Mouse (Mus musculus): ENCODE results near the gene Tpd52l2. TPM values are rescaled to one million over a fixed set of nuclear protein-coding genes. Genes with fewer than 3 reads are reported as not detected.

Tpd52l2 gene
- total RNA-seq (2021) (100 to 1,000 TPM; 102 to 119 TPM), polyA plus RNA-seq (2012; rRNA removed) (24.0 and 25.2 TPM in 2 replicates)
- long read RNA-seq, transcript Tpd52l2-204 (6 exons, 3,475 nt), result minor isoform, 10 of 125 reads
- long read RNA-seq, transcript Tpd52l2-208 (8 exons, 3,603 nt), result minor isoform, 17 of 125 reads
- long read RNA-seq, transcript Tpd52l2-201 (7 exons, 2,950 nt), result major isoform, 80 of 125 reads
- long read RNA-seq, partial matches to known transcripts, result 2 of 125 reads
- long read RNA-seq, other reads (novel, unspliced or antisense), result 11 of 125 reads

DNA sequence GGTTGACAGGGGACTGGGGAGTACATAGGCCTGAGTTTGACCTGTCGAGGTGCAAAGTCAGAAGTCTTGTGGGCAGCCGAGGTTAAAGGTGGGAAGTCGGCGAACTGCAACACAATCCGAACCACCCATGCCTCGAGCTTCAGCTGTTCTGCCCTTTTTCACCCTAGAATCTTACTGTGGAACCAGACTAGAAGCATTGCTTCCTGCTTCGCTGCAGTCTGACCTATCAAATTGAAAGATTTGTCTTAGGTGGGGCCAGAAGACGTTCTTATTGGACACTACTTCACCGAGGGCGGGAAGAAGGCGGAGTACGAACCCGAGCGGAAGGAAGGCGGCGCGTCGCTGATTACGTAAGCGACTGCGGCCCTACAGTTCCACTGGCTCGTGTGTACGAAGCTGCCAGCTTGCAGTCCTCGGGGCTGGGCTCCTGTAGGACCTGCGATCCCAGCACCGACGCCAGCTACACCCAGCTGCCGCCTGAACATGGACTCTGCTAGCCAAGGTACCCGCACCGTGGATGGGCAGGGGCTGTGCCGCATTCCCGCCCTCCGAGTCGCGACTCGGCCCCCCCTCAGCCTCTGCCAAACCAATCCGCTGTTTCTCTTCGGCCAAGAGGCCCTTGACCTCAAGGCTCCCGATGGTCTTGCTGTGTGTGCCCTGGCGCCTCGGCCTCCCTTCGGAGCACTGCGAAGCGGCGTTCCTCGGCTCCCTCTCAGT, at the start of gene Tpd52l2:
Tpd52l2 (plus strand) TSS at position 312 of the 717 bp plus-strand sequence.
- DNase-seq, result peak; percentile 95

DNA sequence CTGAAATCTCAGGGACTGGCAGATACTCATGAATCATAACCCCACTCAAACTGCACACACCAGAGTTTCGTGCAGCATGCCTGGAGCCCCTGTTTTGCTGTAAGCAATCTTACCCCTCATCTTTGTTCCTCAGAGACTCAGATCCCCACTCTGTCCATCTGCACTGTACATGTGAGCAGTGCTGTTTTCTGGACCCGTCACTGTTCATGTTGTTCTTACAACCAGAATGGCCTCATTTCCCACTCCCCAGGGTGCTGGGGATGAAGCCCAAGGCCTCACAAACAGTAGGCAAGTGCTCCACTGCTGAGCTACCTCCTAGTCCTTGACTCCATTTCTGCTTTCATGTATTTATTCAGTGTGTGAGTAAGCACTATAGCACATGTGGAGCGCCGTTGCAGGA, 44.8 kb upstream of the Tpd52l2 start:
- no peak for DNase-seq

DNA sequence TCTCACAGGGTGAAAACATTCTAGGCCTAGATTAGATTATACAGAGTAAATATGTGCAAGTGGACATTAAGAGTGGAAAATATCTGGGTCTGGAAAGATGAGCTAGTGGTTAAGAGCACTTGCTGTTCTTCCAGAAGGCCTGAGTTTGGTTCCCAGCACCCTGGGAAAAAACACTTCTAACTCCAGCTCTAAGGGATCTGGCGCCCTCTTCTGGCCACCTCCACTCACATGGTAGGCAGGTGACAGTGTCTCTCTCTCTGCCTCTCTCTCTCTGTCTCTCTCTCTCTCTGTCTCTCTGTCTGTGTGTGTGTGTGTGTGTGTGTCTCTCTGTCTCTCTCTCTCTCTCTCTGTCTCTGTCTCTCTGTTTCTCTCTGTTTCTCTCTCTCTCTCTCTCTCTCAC, 43.7 kb upstream of the Tpd52l2 start:
- no peak for DNase-seq

DNA sequence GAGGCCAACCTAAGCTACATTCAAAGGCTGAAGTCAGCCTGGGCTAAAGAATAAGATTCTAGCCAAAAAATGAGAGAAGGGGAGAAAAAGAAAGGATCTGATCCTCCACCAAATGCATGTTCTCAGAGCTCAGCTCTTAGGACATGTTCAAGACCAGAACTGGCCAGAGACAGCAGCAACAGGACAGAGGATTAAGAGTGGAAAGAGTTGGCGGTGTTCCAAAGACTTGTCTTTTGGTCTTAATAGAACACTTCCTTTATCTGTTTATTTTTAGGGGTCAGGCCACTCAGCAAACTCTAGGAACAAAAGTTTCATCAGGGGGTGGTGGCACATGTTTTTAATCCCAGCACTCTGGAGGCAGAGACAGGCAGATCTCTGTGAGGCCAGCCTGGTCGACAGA, 41.0 kb upstream of the Tpd52l2 start:
- DNase-seq, result no peak

DNA sequence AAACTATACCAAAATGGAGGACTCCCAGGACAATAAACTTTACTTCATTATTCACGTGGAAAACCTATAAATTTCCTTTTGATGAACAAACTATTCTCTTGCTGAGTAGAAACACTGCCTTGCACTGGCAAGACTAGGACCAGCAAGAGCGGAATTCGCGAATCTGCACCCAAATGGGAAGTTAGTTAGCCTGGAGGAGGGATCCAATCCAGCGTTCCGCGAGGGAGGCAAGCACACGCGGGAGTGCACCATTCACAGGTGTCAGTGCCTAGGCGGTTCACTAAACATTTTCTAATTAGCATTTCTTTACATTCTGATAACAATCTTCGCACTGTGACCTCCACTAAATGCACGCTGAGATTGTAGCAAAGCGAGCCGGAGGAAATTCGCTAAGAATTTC, 39.1 kb upstream of the Tpd52l2 start:
- DNase-seq, result peak; percentile 32

DNA sequence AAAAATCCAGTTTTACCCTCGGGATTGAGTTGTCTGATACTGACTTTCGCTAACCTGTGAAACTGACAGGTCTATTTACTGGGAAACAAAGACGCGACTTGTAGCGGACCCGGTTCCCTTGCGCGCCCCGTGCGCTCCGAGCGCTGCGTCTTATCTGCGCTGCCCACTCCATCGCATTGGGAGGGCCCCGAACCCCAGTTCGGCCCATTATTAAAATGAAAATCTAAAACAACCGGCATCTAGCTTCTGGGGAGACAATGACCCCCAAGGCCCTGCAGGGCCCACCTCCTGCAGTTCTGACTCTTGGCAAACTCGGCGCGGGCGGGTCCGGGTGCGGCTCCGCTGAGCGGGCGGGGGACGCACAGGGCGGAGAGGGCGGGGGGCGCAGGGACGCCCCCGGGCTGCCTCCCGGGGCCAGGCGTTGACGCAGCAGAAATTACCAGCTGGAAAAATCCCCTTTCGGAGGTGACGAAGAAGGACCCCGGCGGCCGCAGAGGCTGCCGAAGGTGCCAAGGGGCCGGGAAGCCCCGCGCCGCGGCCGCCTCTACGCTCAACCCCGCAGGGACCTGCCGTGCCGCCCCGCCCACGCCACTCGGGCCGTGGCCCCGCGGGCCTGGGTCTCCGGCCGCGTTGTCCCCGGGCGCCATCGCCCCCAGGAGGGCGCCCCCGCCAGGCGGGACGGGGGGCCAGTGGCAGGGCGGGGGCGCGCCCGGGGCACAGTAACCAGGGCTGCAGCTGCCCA, 38.4 kb upstream of the Tpd52l2 start:
- DNase-seq, result peak; percentile 68

DNA sequence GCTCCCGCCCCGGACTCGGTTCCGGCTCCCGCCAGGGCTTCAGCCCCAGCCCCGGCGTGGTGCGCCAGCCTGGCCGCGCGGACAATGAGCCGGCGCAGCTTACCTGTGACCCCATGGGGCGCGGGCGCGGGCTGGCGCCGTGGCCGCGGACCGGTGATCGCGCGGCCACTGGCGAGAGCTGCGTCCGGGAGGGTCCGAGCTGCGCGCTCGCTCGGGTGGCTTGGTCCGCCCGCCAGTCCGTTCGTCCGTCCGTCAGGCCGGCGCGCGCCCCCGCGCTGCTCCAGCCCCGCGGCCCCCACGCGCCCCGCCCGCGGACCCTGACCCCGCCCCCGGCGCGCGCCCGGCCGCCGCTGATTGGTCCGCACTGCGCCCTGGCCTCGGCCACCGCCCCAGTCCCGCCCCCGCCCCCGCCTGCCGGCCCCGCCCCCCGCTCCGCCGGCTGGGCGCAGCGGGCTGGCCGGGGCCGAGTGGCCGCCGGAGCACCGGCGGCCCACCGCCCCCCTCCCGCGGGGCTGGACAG, 37.7 kb upstream of the Tpd52l2 start, which contains the start of gene Zbtb46:
Zbtb46 (minus strand) TSS at position 274 of the 520 bp plus-strand sequence.
- peak; percentile 96 for DNase-seq

DNA sequence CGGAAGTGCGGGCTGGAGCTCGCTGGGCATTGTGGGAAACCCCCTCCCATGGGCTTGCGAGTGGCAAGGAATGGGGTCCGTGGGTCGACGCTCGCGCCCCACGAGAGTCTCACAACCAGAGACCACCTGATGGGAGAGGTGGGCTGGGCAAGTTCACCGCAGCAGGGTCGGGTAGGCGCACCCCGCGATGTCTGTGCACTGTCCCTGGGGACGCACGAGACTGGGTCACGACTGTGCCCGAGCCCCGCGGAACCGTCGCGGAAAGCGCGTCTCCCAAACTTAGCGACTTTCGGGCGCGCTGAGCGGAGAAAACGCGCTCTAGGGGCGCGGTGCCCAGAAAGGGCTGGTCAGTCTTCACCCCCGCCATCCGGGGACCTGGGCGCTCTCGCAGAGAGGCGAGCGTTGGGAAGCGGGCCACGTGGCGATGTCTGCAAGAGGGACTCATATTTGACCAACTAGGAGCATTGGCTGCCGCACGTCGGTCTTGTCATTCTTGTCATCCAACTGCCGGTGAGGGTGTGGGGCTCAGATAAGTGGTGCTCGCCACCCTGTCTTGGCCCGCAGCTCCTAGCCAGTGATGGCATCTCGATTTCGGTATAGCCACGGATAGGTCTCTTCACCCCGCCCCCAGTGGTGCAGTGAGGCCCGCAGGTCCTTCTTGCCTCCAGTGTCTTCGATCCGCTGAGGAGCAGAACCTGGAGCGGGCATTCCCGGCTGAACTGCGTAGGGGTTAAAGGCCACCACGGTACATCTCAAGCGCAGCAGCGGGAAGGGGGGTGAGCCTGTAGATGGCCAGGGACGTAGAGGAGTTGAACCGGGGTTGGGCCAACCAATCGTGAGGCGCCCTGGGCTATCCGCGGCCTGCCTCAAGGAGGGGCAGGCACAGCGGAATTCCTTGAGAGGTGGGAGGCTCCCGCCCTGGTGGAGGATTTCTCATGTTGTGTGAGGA, 37.0 kb upstream of the Tpd52l2 start:
- DNase-seq, result peak; percentile 81

DNA sequence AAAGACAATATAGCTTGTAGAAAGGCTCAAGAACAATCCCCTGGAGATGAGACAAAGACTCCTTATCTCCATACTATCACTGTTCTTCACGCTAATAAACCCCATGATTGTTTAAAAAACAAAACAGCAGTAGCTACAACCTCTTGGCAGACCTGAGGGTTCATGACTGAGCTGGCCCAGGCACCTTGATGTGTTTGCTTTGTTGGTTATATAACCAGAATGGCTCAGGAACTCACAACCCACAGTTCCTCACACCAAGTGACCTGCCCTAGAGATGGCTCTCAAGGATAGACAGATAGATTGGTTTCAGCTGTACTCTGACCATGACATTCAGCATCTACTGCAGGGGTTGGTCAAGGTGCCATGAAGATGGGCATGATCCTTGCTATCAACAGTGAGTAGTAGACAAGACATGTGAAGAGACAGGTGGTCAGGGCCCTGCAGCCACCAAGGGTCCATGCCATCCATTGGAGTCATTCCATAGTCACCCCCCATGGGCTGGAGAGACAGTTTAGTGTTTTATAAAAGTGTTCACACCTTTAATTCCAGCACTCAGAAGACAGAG, 35.3 kb upstream of the Tpd52l2 start:
- no peak for DNase-seq

DNA sequence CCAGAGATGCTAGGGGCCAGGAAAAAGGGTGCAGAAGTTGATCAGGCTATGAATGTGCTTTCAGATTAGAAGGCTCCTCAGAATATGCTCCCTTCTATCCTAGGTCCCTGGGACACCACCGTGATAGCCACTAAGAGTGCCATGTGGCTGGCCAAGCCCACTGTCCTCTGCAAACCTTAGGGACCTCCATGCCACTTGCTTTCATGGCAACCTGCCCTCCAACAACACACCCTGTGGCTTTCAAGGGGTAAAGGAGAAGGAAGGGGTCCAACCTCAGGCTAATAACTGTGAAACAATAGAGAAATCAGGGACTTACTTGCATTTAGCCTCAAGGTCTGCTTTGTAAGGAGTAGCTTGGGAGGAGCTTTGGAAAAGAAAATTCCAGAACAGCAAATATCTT, 34.3 kb upstream of the Tpd52l2 start:
- DNase-seq, result no peak

DNA sequence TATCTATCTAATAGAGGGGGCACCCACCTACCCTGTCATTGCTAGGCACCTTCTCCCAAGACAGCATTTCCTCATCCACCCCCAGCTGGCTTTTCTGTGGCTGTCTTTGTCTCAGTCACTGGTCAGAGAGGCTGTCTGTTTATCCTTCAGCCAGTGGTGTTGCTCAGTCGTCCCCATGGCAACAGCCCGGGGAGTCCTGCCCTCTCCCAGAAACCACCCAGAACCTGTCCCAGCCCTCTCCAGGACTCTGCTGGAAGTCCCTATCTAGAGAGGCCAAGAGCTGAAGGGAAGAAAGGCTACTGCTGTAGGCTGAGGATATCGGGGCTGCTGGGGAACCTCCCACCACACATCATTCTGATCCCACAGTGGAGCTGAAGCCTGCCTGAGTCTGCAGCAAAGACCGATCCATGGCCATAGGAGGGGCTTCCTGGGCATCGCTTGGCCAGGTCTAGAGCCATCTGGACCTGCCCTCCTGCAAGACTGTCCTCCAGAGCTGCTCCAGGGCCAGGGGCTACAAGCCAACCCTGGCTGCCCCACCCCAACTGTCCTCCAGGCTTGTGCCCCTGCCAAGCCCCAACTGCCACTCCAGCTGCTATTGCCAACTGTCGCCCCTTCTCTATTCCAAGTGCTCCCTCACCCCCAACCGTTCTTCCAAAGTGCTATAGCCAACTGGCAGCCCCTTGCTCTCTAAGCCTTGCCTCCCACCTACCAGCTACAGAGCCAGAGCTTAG, 33.8 kb upstream of the Tpd52l2 start:
- peak; percentile 77 for DNase-seq

DNA sequence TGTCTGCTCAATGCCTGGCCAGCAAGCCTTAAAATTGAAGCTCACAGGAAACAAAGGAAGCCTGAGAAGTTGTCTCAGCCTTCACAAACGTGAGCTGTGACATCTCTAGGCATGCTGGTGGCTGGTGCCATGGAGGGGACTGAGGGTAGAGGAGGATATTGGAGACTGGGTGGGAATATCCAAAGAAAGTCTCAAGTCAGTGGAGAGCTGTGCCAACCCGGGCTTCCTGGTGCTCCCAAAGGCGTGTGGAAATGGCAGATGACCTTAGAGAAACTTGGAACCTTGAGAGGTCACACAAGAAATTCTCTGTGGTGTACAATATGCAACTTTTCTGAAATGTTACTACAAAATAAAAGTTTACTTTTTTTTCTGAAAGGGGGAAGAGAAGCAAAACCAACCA, 31.5 kb upstream of the Tpd52l2 start:
- DNase-seq, result no peak

DNA sequence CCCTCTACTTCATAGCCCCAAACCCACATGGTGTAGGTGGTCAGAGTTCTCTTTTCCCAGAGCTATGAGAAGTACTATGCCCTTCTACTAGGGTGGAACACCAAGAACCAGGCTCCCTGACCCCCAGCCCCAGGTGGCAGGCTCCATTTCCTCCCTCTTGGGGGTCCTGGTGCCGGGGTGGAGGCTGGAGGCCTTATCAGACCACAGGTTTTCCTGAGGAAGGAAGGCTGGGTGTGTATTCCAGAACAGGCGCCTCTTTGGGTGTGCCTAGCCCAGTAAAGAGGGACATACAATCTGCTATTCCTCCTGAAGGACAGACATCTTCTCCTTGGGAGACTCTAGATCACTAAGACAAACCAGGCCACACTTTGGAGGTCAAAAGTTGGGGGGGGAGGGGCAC, 26.7 kb upstream of the Tpd52l2 start:
- peak; percentile 48 for DNase-seq

DNA sequence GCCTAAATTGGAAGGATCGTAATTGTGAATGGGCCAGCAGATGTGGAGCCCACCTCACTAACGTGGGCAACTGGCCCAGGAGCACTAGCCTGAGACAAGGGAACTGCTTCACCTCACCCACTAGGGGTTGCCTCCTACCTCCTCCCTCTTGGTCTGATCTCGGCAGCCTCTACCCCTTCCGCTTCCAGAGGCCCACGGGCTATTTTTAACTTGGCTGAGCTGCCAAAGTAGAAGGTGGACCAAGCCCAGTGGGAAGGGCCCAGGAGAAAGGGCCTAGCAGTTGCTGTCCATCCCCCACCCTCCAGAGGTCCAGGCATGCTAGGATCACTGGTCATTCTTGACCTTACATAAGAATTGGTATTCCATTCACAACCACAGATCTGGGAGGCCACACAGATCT, 25.7 kb upstream of the Tpd52l2 start:
- DNase-seq, result peak; percentile 67

DNA sequence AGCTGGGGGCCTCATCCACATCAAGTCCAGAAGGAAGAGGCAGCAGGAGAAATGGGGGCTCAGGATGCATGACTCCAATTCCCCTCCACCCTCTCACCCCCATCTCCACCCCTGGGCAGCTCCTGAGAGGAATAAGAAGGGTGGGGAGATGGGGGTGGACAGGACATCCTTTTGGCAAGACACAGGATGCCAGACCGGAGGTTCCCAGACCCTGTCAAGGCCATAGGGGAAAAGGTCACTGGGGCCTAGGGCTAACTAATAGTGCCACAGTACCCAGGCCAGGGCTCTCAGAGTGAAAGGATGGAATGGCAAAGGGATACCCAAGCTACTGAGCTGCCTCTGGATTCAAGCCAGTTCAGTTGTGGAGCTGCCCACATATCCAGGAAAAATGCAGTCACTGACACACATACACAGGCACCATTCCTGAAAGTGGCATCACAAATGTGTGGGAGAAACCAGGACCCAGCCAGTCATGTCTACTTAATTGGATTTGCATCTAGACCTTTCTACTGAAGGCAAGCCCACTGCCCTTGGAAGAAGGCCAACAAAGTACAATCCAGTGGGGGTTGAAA, 24.6 kb upstream of the Tpd52l2 start:
- DNase-seq, result peak; percentile 44

DNA sequence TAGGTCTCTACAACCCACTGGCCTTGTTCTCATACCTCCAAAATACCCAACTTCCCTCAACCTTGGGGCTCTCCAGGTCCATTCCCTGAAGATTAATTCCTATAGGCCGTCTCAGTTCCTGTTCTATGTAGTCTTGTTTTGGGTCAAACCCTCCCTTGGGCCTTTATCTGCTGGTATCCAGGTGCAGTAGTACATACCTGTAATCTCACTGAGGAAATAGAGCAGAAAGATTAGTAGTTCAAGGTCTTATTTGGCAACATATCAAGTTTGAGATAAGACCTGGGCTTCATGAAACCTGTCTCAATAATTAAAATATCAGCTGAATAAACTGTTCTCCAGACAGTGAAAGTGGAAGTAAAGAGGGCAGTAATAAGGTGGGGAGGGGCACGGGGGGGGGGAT, 13.8 kb upstream of the Tpd52l2 start:
- DNase-seq, result no peak

DNA sequence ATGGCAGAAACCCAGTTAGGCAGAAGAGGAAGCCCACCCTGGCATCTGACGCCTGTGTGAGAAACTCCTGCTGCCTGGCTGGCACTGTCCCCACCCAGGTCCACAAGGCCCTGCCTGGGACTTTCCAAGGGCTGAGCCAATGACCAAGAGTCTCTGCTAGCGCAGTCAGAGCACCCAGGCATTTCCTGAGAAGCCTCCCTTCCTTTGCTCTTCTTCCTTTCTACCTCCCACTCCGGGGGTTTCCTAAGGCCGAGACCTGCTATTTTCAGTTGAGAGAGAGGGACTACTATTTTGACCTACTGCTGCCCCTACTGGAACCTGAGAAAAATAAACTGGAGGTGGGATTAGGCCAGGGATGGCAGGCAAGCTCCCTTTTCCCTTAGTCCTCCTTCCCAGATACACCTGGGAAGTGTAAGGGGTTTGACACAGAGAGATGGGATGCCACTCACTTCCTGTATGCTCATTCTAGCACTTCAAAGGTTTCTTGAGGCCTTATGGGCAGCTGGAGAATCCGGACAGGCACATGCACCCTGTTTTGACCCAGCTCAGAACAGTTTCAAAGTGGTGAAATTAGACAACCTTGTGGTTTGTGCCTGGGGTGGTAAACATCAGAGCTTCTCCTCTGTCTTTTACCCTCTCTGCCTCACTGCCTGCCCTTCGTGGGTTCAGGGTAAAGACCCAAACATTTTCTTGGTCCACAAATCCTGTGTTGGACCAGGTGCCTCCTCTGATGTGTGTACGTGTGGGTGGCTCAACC, 13.2 kb upstream of the Tpd52l2 start:
- DNase-seq, result peak; percentile 66

DNA sequence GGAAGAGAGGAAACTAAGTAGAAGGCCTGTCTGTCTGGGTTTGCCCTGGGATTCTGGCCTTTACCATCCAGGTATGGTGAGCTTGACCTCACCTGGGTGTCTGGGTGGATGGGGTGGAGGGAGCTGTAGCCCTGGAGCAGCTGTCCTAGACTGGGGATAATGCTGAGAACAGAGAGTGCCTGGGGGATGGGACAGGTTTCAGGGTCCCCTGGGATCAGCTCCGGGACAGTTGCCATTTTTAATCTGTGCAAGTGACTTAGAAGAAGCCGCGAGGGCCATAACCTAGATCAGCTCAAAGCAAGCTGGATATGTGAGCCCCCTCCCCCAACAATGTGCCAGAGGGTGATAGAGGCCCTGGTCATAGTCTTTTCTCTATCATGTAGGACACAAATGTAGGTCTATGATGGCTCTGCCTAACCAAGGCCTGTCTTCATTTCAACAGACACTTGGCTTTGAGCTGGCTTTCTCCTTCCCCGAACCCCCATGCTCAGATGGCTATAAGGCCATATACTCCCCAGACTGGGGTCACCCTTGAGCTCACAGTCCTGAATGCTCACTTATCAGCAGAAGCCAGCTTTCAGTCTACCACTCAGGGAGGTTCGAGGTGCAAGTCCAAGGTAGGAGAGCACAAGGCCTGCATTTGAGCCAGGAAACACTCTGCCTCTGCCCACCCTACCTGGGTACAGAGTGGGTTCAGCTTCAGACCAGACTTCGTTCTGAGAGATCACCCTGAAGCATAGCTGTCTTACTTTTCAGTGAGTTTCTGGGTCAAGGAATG, 12.3 kb upstream of the Tpd52l2 start:
- peak; percentile 27 for DNase-seq

DNA sequence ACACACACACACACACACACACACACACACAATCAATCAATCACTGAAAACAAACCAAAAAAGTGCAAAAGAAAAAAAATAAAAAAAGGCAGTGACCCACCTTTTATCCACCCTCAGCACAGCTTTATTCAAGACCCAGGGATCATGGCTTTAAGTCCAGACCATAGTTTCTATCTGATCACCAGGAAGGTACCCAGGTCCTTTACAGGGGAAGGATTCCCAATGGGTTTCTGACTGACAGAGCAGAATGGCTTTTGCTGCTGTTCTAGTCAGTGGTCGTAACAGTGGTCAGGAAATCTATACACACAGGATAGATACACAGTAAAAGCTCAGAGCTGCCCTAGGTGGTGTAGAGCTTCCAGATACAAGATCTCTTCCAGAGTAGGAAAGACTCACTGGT, 11.2 kb upstream of the Tpd52l2 start:
- no peak for DNase-seq

Measured in adrenal gland, adult 2 months (tissue).